ENCODE assay signal across 9 mouse cellular contexts in genomic region chr11:97777129-97777529, GRCm38 (mm10). TPM values are rescaled to one million over a fixed set of nuclear protein-coding genes. Genes with fewer than 3 reads are reported as not detected.
DNase-seq lines count a peak whose midpoint lies in the region; ATAC-seq and TF ChIP-seq lines count a peak whose summit lies in the region.
"Had no signal": no experiment of that assay in that cellular context is flagged by ENCODE, and none has a peak within 500 bp of the region (broad histone marks: within the 10 kb centered on the region; RNA-seq: fewer than 3 reads in every experiment).

No protein-coding gene starts in this region.

- TF ChIP-seq CTCF in kidney, adult 2 months (conservative IDR thresholded peaks at IDR 0.05; ENCODE audit: insufficient read depth, insufficient read length, low read depth, low read length) = peak; percentile 37
- TF ChIP-seq CTCF in G1E (IDR thresholded peaks at IDR 0.05; ENCODE audit: low read depth, low read length) = no peak

- H3K9ac ChIP-seq in embryonic facial prominence, embryonic 14.5 days (ENCODE audit: low read depth, low read length) = no peak overlapping the region
- no peak overlapping the region for H3K9ac ChIP-seq in liver, embryonic 16.5 days (ENCODE audit: low read depth, low read length)

- peak; percentile 34 for DNase-seq in kidney, adult 2 months
- no peak for DNase-seq in kidney, adult 11 months
- DNase-seq in G1E (ENCODE audit: low spot score) = no peak
- peak; percentile 49 for DNase-seq in embryonic facial prominence, embryonic 14.5 days (ENCODE audit: low spot score)
- no peak for DNase-seq in cerebellum, adult 9-11 months
- no peak for DNase-seq in layer of hippocampus, postnatal 25 days (ENCODE audit: extremely low spot score in 1 of 2, low spot score in 1 of 2)

- no peaks in the 10 kb centered on the region for H3K27me3 ChIP-seq in kidney, adult 2 months (replicated peaks; ENCODE audit: control insufficient read depth, insufficient read depth, low read length)
- H3K27me3 ChIP-seq in G1E (ENCODE audit: insufficient read depth, low read length) = 0 out of 2 replicates have a peak, but pooled peaks cover 3% of the 10 kb centered on the region
- no peaks in the 10 kb centered on the region for H3K27me3 ChIP-seq in embryonic facial prominence, embryonic 14.5 days (replicated peaks; ENCODE audit: control insufficient read depth, insufficient read depth, low read length)
- H3K27me3 ChIP-seq in liver, embryonic 16.5 days (ENCODE audit: control insufficient read depth, insufficient read depth, low read depth, low read length) = no peaks in the 10 kb centered on the region

- peaks cover 10% of the 10 kb centered on the region for H3K36me3 ChIP-seq in kidney, adult 2 months (ENCODE audit: control insufficient read depth, insufficient read depth, low read length)
- peaks cover 69% of the 10 kb centered on the region for H3K36me3 ChIP-seq in G1E (replicated peaks)
- peaks cover 60% of the 10 kb centered on the region for H3K36me3 ChIP-seq in embryonic facial prominence, embryonic 14.5 days (ENCODE audit: control insufficient read depth, insufficient read depth, low read length)
- peaks cover 46% of the 10 kb centered on the region for H3K36me3 ChIP-seq in liver, embryonic 16.5 days (ENCODE audit: control insufficient read depth, insufficient read depth)

- H3K4me3 ChIP-seq in kidney, adult 2 months (ENCODE audit: insufficient read depth, low read depth, low read length) = no peak overlapping the region
- no peak overlapping the region for H3K4me3 ChIP-seq in G1E (ENCODE audit: low read depth, low read length)
- H3K4me3 ChIP-seq in embryonic facial prominence, embryonic 14.5 days (ENCODE audit: low read depth, low read length) = no peak overlapping the region
- H3K4me3 ChIP-seq in liver, embryonic 16.5 days (ENCODE audit: low read depth, low read length) = no peak overlapping the region

- 51% methylated on average over 2 of the region's 2 CpGs for WGBS in kidney, adult 2 months
- WGBS in embryonic facial prominence, embryonic 14.5 days = 41% methylated on average over 2 of the region's 2 CpGs
- WGBS in liver, embryonic 16.5 days (ENCODE audit: insufficient replicate concordance) = 41% methylated on average over 2 of the region's 2 CpGs

- no peak overlapping the region for H3K27ac ChIP-seq in kidney, adult 2 months (ENCODE audit: insufficient read depth, low read depth, low read length)
- no peak overlapping the region; the same call in 1 of the 2 replicates for H3K27ac ChIP-seq in embryonic facial prominence, embryonic 14.5 days (replicated peaks; ENCODE audit: low read depth, low read length)
- no peak overlapping the region; the same call in 1 of the 2 replicates for H3K27ac ChIP-seq in liver, embryonic 16.5 days (ENCODE audit: low read length)

- TF ChIP-seq POLR2A in kidney, adult 2 months (IDR thresholded peaks at IDR 0.05; ENCODE audit: low read depth, low read length) = no peak

- peak; percentile 37; the same call in 1 of the 2 replicates for ATAC-seq in G1E (ENCODE audit: extremely low read depth, insufficient number of reproducible peaks, low FRiP score, poor library complexity, severe bottlenecking)
- peak; percentile 62 for ATAC-seq in embryonic facial prominence, embryonic 14.5 days (ENCODE audit: low read depth)
- ATAC-seq in liver, embryonic 16.5 days (ENCODE audit: low read depth) = peak; percentile 7; the same call in 1 of the 2 replicates
- no peak for ATAC-seq in activated CD4-positive, CD25-positive, alpha-beta regulatory T cell, adult 4 months

- H3K4me1 ChIP-seq in kidney, adult 2 months (ENCODE audit: control insufficient read depth, insufficient read depth, low read length) = peaks cover 6% of the 10 kb centered on the region; the same call in 1 of the 2 replicates
- H3K4me1 ChIP-seq in G1E (ENCODE audit: insufficient read depth, low read depth, low read length) = peaks cover 34% of the 10 kb centered on the region
- peaks cover 11% of the 10 kb centered on the region for H3K4me1 ChIP-seq in embryonic facial prominence, embryonic 14.5 days (ENCODE audit: control insufficient read depth, insufficient read depth, low read length)
- H3K4me1 ChIP-seq in liver, embryonic 16.5 days (ENCODE audit: control insufficient read depth, low read depth, low read length) = peaks cover 17% of the 10 kb centered on the region

- H3K4me2 ChIP-seq in embryonic facial prominence, embryonic 14.5 days (ENCODE audit: low read depth, low read length) = no peak overlapping the region
- H3K4me2 ChIP-seq in liver, embryonic 16.5 days (ENCODE audit: low read depth, low read length) = no peak overlapping the region

- no peaks in the 10 kb centered on the region for H3K9me3 ChIP-seq in G1E (replicated peaks)
- H3K9me3 ChIP-seq in embryonic facial prominence, embryonic 14.5 days (ENCODE audit: control insufficient read depth, low read length) = no peaks in the 10 kb centered on the region
- H3K9me3 ChIP-seq in liver, embryonic 16.5 days (replicated peaks; ENCODE audit: control insufficient read depth, low read length) = no peaks in the 10 kb centered on the region

RNA-seq across cellular contexts. Expression of gene 1700001P01Rik, which starts 1.4 kb away (rescaled TPM):
- polyA plus RNA-seq in kidney, adult 2 months (2012; rRNA removed) = not detected in 2 replicates
- not detected in 2 replicates for total RNA-seq in G1E (2014; fragmentation: Nextera tagmentation)
- total RNA-seq in G1E (2017) = 0.23 and 0.33 TPM in 2 replicates
- polyA plus RNA-seq in G1E (2012) = 0.09 TPM in 1 of 2 replicates, not detected in the other
- not detected in 2 replicates for polyA plus RNA-seq in embryonic facial prominence, embryonic 14.5 days (2014; fragmentation: Nextera tagmentation; extraction: Ambion mirVana)
- polyA plus RNA-seq in liver, embryonic 16.5 days (2015; fragmentation: Nextera tagmentation; extraction: Ambion mirVana) = not detected in 2 replicates
- under 1 TPM in 1 of 2 experiments, not detected in 1; 0.74 TPM for polyA plus RNA-seq in activated CD4-positive, CD25-positive, alpha-beta regulatory T cell, adult 4 months (2017; shearing (Covaris generic))
- 1 to 10 TPM in 1 of 2 experiments, under 1 TPM in 1; 0.63 to 1.3 TPM for total RNA-seq in layer of hippocampus, postnatal 25 days (2021)
- total RNA-seq: common myeloid progenitor, adult 5-6 weeks had no signal

RNA-seq across cellular contexts. Expression of gene Rpl23, which starts 5.1 kb away (rescaled TPM):
- 118 and 181 TPM in 2 replicates for polyA plus RNA-seq in kidney, adult 2 months (2012; rRNA removed)
- total RNA-seq in G1E (2014; fragmentation: Nextera tagmentation) (580 and 589 TPM in 2 replicates), G1E (2017) (1,583 and 1,694 TPM in 2 replicates)
- 255 and 258 TPM in 2 replicates for polyA plus RNA-seq in G1E (2012)
- polyA plus RNA-seq in embryonic facial prominence, embryonic 14.5 days (2014; fragmentation: Nextera tagmentation; extraction: Ambion mirVana) = 712 and 810 TPM in 2 replicates
- 232 and 261 TPM in 2 replicates for polyA plus RNA-seq in liver, embryonic 16.5 days (2015; fragmentation: Nextera tagmentation; extraction: Ambion mirVana)
- polyA plus RNA-seq in activated CD4-positive, CD25-positive, alpha-beta regulatory T cell, adult 4 months (2017; shearing (Covaris generic)) = 1,000 to 10,000 TPM; 1,077 to 1,095 TPM
- 100 to 1,000 TPM; 327 to 397 TPM for total RNA-seq in layer of hippocampus, postnatal 25 days (2021)

RNA-seq across cellular contexts. Expression of gene Cwc25, which starts 10.8 kb away (rescaled TPM):
- 7.1 and 8.5 TPM in 2 replicates for polyA plus RNA-seq in kidney, adult 2 months (2012; rRNA removed)
- total RNA-seq in G1E (2014; fragmentation: Nextera tagmentation) (13.5 and 20.8 TPM in 2 replicates), G1E (2017) (25.5 and 27.4 TPM in 2 replicates)
- 22.5 and 23.2 TPM in 2 replicates for polyA plus RNA-seq in G1E (2012)
- 10.3 and 11.8 TPM in 2 replicates for polyA plus RNA-seq in embryonic facial prominence, embryonic 14.5 days (2014; fragmentation: Nextera tagmentation; extraction: Ambion mirVana)
- 5.4 and 6.0 TPM in 2 replicates for polyA plus RNA-seq in liver, embryonic 16.5 days (2015; fragmentation: Nextera tagmentation; extraction: Ambion mirVana)
- 10 to 100 TPM; 21.3 to 22.8 TPM for polyA plus RNA-seq in activated CD4-positive, CD25-positive, alpha-beta regulatory T cell, adult 4 months (2017; shearing (Covaris generic))
- 10 to 100 TPM; 19.2 to 20.6 TPM for total RNA-seq in layer of hippocampus, postnatal 25 days (2021)

RNA-seq across cellular contexts. Expression of gene Lasp1, which starts 21.7 kb away (rescaled TPM):
- 106 and 110 TPM in 2 replicates for polyA plus RNA-seq in kidney, adult 2 months (2012; rRNA removed)
- 31.0 and 37.1 TPM in 2 replicates for total RNA-seq in G1E (2014; fragmentation: Nextera tagmentation)
- 53.4 and 122 TPM in 2 replicates for total RNA-seq in G1E (2017)
- polyA plus RNA-seq in G1E (2012) = 49.6 and 71.7 TPM in 2 replicates
- 88.6 and 96.3 TPM in 2 replicates for polyA plus RNA-seq in embryonic facial prominence, embryonic 14.5 days (2014; fragmentation: Nextera tagmentation; extraction: Ambion mirVana)
- 32.3 and 38.3 TPM in 2 replicates for polyA plus RNA-seq in liver, embryonic 16.5 days (2015; fragmentation: Nextera tagmentation; extraction: Ambion mirVana)
- polyA plus RNA-seq in activated CD4-positive, CD25-positive, alpha-beta regulatory T cell, adult 4 months (2017; shearing (Covaris generic)) = 10 to 100 TPM; 44.4 to 52.4 TPM
- total RNA-seq in layer of hippocampus, postnatal 25 days (2021) = 100 to 1,000 TPM; 102 to 114 TPM

RNA-seq across cellular contexts. Expression of gene Pip4k2b, which starts 32.6 kb away (rescaled TPM):
- 9.2 and 10.6 TPM in 2 replicates for polyA plus RNA-seq in kidney, adult 2 months (2012; rRNA removed)
- 19.6 and 23.2 TPM in 2 replicates for total RNA-seq in G1E (2014; fragmentation: Nextera tagmentation)
- total RNA-seq in G1E (2017) = 14.5 and 16.7 TPM in 2 replicates
- polyA plus RNA-seq in G1E (2012) = 22.0 and 25.6 TPM in 2 replicates
- 2.2 and 2.6 TPM in 2 replicates for polyA plus RNA-seq in embryonic facial prominence, embryonic 14.5 days (2014; fragmentation: Nextera tagmentation; extraction: Ambion mirVana)
- polyA plus RNA-seq in liver, embryonic 16.5 days (2015; fragmentation: Nextera tagmentation; extraction: Ambion mirVana) = 0.35 and 0.65 TPM in 2 replicates
- polyA plus RNA-seq in activated CD4-positive, CD25-positive, alpha-beta regulatory T cell, adult 4 months (2017; shearing (Covaris generic)) = 1 to 10 TPM; 2.0 to 2.3 TPM
- total RNA-seq in layer of hippocampus, postnatal 25 days (2021) = 100 to 1,000 TPM; 104 to 105 TPM

Comparison
In these comparisons a context has a peak if more than half of its experiments do, and no peak if none do; other contexts are left out.
1. DNase-seq: peak in kidney, adult 2 months (single experiment) and embryonic facial prominence, embryonic 14.5 days (single experiment); none in kidney, adult 11 months (single experiment), G1E (single experiment), cerebellum, adult 9-11 months (single experiment) and layer of hippocampus, postnatal 25 days (0 of 2).